Mouse (Mus musculus) intestine, embryonic 16.5 days (tissue): ENCODE measurements around the gene Pald1. TPM values are rescaled to one million over a fixed set of nuclear protein-coding genes. Genes with fewer than 3 reads are reported as not detected.

Experiments used
- ATAC-seq: fragments of 200-750 bp; cut with Nextera tagmentation; 2 replicates; pipeline ENCODE4 v1.8.0; 2017; ENCODE audit warnings: moderate TSS enrichment, moderate library complexity
- H3K27ac ChIP-seq: fragments of 300-500 bp; sonication (generic); 2 replicates; pipeline ENCODE4 v1.5.1; 2014; ENCODE audit warnings: mild to moderate bottlenecking, low read length
- H3K27me3 ChIP-seq: fragments of 300-500 bp; sonication (generic); replicated peaks from 2 replicates; pipeline ENCODE4 v1.6.1; 2014; ENCODE audit warnings: low read length, control low read depth, mixed read lengths; ENCODE audit not compliant: control insufficient read depth, insufficient read depth
- H3K36me3 ChIP-seq: fragments of 300-500 bp; sonication (generic); 2 replicates; pipeline ENCODE4 v1.6.1; 2014; ENCODE audit warnings: low read length, control low read depth; ENCODE audit not compliant: control insufficient read depth, insufficient read depth
- H3K4me1 ChIP-seq: fragments of 300-500 bp; sonication (generic); 2 replicates; pipeline ENCODE4 v1.6.1; 2014; ENCODE audit warnings: low read length, control low read depth, mixed read lengths; ENCODE audit not compliant: control insufficient read depth, insufficient read depth
- H3K4me2 ChIP-seq: fragments of 300-500 bp; sonication (generic); 2 replicates; pipeline ENCODE4 v1.6.1; 2014; ENCODE audit warnings: low read depth, low read length, control low read depth
- H3K4me3 ChIP-seq: fragments of 300-500 bp; sonication (generic); 2 replicates; pipeline ENCODE4 v1.5.1; 2014; ENCODE audit warnings: mild to moderate bottlenecking, low read length
- H3K9ac ChIP-seq: fragments of 300-500 bp; sonication (generic); 2 replicates; pipeline ENCODE4 v1.6.1; 2014; ENCODE audit warnings: low read depth, low read length
- H3K9me3 ChIP-seq: fragments of 300-500 bp; sonication (generic); 2 replicates; pipeline ENCODE4 v1.6.1; 2016; ENCODE audit warnings: low read length, control low read depth; ENCODE audit not compliant: control insufficient read depth
- WGBS: fragments of 180-500 bp; shearing (Covaris S2); extraction: QIAGEN DNeasy Blood & Tissue Kit; methylation state at CpG from one replicate; pipeline ENCODE4 v1.1.7; 2014; 5-methylcytosine and 5-hydroxymethylcytosine counted together
- polyA plus RNA-seq: library from polyadenylated mRNA; unstranded; fragments of >200 nt; fragmentation: Nextera tagmentation; extraction: Ambion mirVana; gene quantifications from 2 replicates; pipeline ENCODE4 v1.2.1, GENCODE M21; 2015

Pald1 gene
- polyA plus RNA-seq, 1 experiment from 2014 or later, result 13.2 TPM

DNA sequence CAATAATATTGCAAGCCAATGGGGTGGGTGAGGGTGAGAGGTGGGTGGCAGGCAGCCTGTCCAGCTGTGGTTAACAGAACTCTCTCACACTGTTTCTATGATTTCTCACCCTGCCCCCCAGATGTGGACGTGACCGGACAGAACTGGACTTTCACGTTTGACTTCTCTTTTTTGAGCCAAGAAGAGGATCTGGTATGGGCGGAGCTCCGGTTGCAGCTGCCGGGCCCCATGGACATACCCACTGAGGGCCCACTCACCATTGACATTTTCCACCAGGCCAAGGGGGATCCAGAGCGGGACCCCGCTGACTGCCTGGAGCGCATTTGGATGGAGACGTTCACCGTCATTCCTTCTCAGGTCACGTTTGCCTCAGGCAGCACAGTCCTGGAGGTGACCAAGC is 39.5 kb upstream of the Pald1 start:
- 82% methylated on average over 12 of the region's 12 CpGs for WGBS
- Histone ChIP-seq H3K27ac (no peak overlapping the region), H3K4me2 (no peak overlapping the region), H3K9ac (no peak overlapping the region), H3K9me3 (no peaks in the 10 kb centered on the region), H3K36me3 (no peaks in the 10 kb centered on the region), H3K4me3 (no peak overlapping the region), H3K4me1 (peaks cover 13% of the 10 kb centered on the region), H3K27me3 (peaks cover 19% of the 10 kb centered on the region)
- no peak for ATAC-seq

DNA sequence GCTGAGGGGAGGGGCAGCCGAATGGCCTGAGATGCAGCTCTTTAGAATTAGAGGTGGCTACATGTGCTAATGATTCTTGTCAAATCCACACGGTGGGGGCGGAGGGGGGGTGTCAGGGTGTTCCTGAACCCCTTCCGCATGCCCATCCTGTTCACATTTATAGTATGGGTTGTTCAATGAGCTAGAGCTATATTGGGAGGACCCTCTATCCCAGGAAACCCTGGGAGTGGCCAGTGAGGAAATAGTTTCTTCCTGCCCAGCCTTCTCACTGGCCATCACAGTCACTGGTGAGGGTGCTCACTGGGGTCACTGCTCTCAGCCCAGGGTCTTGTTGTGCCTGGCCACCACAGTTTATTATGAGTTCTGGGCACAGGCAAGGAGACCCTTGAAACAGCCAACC is 36.7 kb upstream of the Pald1 start:
- WGBS, result 58% methylated on average over 4 of the region's 4 CpGs

DNA sequence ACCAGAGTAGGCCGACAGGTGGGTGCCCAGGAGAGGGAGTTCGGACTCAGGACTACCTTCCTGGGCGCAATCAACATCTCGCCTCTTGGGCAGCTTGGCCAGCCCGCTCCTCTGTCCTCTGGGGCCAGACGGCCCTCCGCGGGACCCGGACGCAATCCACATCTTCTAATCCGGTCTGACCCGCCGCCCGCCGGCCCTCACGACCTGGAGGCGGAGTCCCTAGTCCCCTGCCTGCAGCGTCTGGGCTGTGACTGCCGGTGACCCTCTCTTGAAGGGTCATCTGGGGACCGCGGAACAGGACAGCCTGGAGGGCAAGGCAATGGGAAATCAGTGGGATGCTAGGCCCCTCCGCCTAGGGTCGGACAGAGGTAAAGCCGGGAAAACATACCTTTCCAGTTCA is 35.8 kb upstream of the Pald1 start:
- Histone ChIP-seq H3K4me2 (no peak overlapping the region), H3K9me3 (no peaks in the 10 kb centered on the region), H3K4me1 (peaks cover 9% of the 10 kb centered on the region), H3K36me3 (no peaks in the 10 kb centered on the region), H3K27me3 (peaks cover 35% of the 10 kb centered on the region), H3K27ac (no peak overlapping the region), H3K9ac (no peak overlapping the region), H3K4me3 (peak overlapping the region; percentile 2; the same call in 1 of the 2 replicates)
- 0 out of 2 replicates have a peak, but pooled peaks have one; percentile 26 for ATAC-seq
- 8% methylated on average over 24 of the region's 24 CpGs for WGBS

More for the DNA sequence above, 36.7 kb upstream of the Pald1 start:
- H3K27me3 ChIP-seq, result peaks cover 32% of the 10 kb centered on the region
- H3K4me2 ChIP-seq, result no peak overlapping the region
- ATAC-seq, result no peak
- H3K9ac ChIP-seq, result no peak overlapping the region
- no peak overlapping the region for H3K27ac ChIP-seq
- H3K4me1 ChIP-seq, result peaks cover 13% of the 10 kb centered on the region
- H3K4me3 ChIP-seq, result no peak overlapping the region
- H3K36me3 ChIP-seq, result no peaks in the 10 kb centered on the region
- H3K9me3 ChIP-seq, result no peaks in the 10 kb centered on the region

DNA sequence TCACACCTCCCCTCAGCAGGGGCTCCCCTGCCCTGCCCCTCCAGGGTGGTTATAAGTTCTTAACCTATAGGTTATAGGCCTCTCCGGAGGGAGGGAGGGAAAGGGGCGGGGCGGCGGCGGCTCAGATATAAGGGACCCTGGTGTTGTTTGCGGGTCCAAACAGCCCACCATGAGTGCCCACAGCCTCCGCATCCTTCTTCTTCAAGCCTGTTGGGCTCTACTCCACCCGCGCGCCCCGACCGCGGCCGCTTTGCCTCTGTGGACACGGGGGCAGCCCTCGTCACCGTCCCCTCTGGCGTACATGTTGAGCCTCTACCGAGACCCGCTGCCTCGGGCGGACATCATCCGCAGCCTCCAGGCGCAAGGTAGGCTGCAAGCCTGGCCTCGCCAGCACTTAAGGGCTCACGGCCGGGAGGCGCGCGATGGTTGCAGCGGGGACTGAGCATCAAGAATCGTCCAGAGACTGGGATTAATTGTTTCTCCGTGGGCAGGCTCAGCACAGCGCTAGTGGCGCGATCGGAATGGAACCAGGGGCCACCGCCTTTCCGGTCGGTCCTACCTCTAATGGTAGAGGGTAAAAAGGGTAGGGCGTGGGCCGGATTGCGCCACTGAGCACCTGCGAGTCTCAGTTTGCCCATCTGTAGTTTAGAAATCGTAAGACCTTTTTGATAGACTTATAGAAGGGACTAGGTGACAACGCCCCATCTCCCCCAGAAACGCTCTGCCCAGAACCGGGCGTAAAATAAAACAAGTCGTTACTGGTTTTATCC is 35.0 kb upstream of the Pald1 start:
- 2% methylated on average over 50 of the region's 50 CpGs for WGBS
- Histone ChIP-seq H3K9ac (peak overlapping the region; percentile 65), H3K36me3 (no peaks in the 10 kb centered on the region), H3K4me2 (peak overlapping the region; percentile 91), H3K9me3 (no peaks in the 10 kb centered on the region), H3K4me1 (peaks cover 13% of the 10 kb centered on the region), H3K27ac (no peak overlapping the region), H3K4me3 (peak overlapping the region; percentile 52), H3K27me3 (peaks cover 35% of the 10 kb centered on the region)
- no peak for ATAC-seq

DNA sequence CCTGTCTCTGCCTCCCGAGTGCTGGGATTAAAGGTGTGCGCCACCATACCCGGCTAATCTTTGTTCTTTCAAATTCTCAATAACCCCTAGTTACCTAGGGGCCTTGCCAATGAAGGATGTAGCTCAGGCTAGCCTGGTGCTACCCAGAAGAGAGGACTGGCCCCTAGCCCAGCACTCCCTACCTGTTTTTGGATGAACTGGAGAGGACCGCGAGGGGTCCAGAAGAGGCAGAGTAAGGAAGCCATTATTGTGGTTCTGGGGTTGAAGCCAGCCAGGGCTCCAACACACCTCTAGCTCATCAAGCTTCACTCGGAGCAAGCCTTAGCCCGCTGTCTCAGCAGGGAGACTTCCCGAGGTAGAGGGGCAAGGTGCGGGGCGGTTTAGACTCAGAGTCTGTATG is 34.3 kb upstream of the Pald1 start, which contains the start of gene Nodal:
Gene Nodal, plus strand, starts transcription at position 301 of the 400 bp plus-strand sequence.
- peak within 1 kb of the TSS; percentile 91 for H3K4me2 ChIP-seq
- H3K27ac ChIP-seq, result no peak within 1 kb of the TSS
- peak within 1 kb of the TSS; percentile 65 for H3K9ac ChIP-seq
- ATAC-seq, result no peak
- H3K36me3 ChIP-seq, result no peaks in the 10 kb centered on the region
- H3K27me3 ChIP-seq, result peaks cover 35% of the 10 kb centered on the region
- peak within 1 kb of the TSS; percentile 52 for H3K4me3 ChIP-seq
- 31% methylated on average over 10 of the region's 10 CpGs for WGBS
- H3K4me1 ChIP-seq, result peaks cover 19% of the 10 kb centered on the region
- no peaks in the 10 kb centered on the region for H3K9me3 ChIP-seq

DNA sequence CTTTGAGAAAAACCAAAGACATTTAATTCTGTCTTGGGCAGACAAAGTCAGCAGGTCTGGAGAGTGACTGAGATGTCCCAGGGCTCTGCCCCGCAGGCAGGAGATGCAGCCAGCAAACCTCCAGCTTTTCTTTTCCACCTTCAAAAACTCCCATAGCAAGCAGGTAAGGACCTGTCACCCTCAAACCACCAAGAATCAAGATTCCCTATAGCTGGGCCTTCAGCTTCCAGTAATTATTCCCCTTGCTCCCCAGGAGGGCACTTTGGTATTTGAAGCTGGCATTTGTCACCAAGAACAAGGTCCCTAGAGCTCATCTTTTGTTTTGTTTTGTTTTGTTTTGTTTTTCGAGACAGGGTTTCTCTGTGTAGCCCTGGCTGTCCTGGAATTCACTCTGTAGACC is 33.7 kb upstream of the Pald1 start:
- no peak for ATAC-seq
- H3K36me3 ChIP-seq, result no peaks in the 10 kb centered on the region
- H3K27ac ChIP-seq, result no peak overlapping the region
- H3K9me3 ChIP-seq, result no peaks in the 10 kb centered on the region
- H3K27me3 ChIP-seq, result peaks cover 35% of the 10 kb centered on the region
- WGBS, result 54% methylated on average over 2 of the region's 2 CpGs
- no peak overlapping the region for H3K4me3 ChIP-seq
- peaks cover 20% of the 10 kb centered on the region for H3K4me1 ChIP-seq
- H3K9ac ChIP-seq, result no peak overlapping the region
- H3K4me2 ChIP-seq, result no peak overlapping the region

DNA sequence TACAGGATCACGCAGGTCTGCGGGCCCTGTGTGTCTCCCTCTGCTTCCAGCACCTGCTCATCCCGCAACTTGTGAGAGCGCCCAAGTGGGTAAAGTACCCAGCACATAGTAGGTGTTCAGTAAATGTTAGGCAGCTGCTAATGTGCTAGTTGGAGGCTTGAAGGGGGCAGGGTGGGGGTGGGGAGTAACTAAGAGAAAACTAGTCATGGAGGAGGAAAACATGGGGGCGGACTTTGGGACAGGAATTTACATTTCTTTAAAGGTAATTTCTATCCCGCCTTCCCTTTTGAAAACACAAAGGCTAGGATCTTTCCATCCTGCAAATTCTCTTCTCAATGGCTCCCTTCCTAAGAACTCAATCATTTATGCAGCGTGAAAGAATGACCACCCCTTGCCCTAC is 33.2 kb upstream of the Pald1 start:
- peaks cover 35% of the 10 kb centered on the region for H3K27me3 ChIP-seq
- no peak overlapping the region for H3K9ac ChIP-seq
- H3K36me3 ChIP-seq, result no peaks in the 10 kb centered on the region
- H3K9me3 ChIP-seq, result no peaks in the 10 kb centered on the region
- 44% methylated on average over 7 of the region's 7 CpGs for WGBS
- no peak for ATAC-seq
- H3K4me2 ChIP-seq, result no peak overlapping the region
- H3K4me3 ChIP-seq, result no peak overlapping the region
- no peak overlapping the region for H3K27ac ChIP-seq
- H3K4me1 ChIP-seq, result peaks cover 20% of the 10 kb centered on the region

DNA sequence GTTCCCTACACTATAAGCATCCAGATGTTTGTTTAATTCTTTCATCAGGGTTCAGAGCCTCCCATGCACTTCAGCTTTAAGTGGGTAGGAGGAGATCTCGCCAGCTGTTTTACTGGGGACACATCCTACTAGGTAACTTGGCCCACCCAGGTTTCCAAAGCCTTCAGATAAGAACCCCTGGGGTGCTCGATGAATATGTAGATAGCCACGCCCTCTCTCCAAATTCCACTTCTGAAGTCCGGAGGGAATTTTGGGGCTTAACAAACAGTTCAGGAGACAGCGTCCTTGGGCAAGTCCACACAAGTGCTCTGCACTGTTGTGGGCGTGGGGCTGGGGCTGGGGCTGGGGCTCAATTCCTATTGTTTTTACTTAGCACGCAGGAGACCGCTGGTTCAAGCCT is 32.6 kb upstream of the Pald1 start:
- ATAC-seq, result no peak
- H3K27ac ChIP-seq, result no peak overlapping the region
- H3K4me1 ChIP-seq, result peaks cover 20% of the 10 kb centered on the region
- WGBS, result 33% methylated on average over 8 of the region's 8 CpGs
- H3K4me3 ChIP-seq, result no peak overlapping the region
- H3K9me3 ChIP-seq, result no peaks in the 10 kb centered on the region
- H3K9ac ChIP-seq, result no peak overlapping the region
- peaks cover 35% of the 10 kb centered on the region for H3K27me3 ChIP-seq
- H3K4me2 ChIP-seq, result no peak overlapping the region
- no peaks in the 10 kb centered on the region for H3K36me3 ChIP-seq

DNA sequence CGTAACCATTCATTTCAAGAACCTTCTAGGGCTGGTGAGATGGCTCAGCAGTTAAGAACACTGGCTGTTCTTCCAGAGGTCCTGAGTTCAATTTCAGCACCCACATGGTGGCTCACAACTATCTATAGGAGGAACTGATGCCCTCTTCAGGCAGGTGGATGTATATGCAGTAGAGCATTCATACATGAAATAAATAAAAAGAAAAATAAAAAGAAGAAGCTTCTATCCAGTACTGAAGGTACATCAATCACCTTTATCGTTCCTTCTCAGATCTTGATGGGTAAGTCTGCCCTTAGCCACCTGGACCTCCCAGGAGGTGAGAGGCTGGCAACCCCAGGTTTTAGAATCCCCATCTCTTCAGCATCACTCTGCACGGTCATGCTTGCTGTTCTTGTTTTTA is 31.9 kb upstream of the Pald1 start:
- Histone ChIP-seq H3K4me1 (peaks cover 20% of the 10 kb centered on the region), H3K4me2 (no peak overlapping the region), H3K27ac (no peak overlapping the region), H3K9ac (no peak overlapping the region), H3K9me3 (no peaks in the 10 kb centered on the region), H3K27me3 (peaks cover 35% of the 10 kb centered on the region), H3K36me3 (no peaks in the 10 kb centered on the region), H3K4me3 (no peak overlapping the region)
- ATAC-seq, result no peak
- WGBS, result 68% methylated on average over 3 of the region's 3 CpGs
